Mouse (Mus musculus) testis, adult 2 months (tissue): ENCODE data around the gene Banf2.

Experiments
- CTCF ChIP-seq: fragments of 200-500 bp; IDR thresholded peaks from 2 replicates; pipeline ENCODE4 v1.5.1; 2012; ENCODE audit warnings: low read depth, mild to moderate bottlenecking, inconsistent platforms, low read length, moderate library complexity; ENCODE audit not compliant: control insufficient read depth, insufficient read depth, insufficient replicate concordance
- POLR2A ChIP-seq: fragments of 200-500 bp; IDR thresholded peaks from 2 replicates; pipeline ENCODE4 v1.6.1; 2012; ENCODE audit warnings: low read depth, mild to moderate bottlenecking, inconsistent platforms, low read length, moderate library complexity; ENCODE audit not compliant: control insufficient read depth

GRCm38 (mm10) chr2:144065499-144065898 is 32.6 kb downstream of the Banf2 start:
- TF ChIP-seq CTCF (no peak), POLR2A (no peak)
